Mouse (Mus musculus) lung, postnatal 14 days (tissue): Measurements from ENCODE around the gene Map3k14.
"Not testable (repeated sequence)": the region's sequence is repeated elsewhere in the genome, so short reads cannot be mapped to it uniquely, and the experiment has no call there.

Experiments used
- DNase-seq: peaks from one replicate; pipeline ENCODE4 v3.0.0; 2021

Gene Map3k14

GRCm38 (mm10) chr11:103244856-103245255 is 22.4 kb downstream of the Map3k14 start:
- no peak for DNase-seq

- DNase-seq: no peak
Measured at GRCm38 (mm10) chr11:103240740-103241139, 26.5 kb downstream of the Map3k14 start.

GRCm38 (mm10) chr11:103237757-103238156 is 29.5 kb downstream of the Map3k14 start:
- no peak for DNase-seq

DNA sequence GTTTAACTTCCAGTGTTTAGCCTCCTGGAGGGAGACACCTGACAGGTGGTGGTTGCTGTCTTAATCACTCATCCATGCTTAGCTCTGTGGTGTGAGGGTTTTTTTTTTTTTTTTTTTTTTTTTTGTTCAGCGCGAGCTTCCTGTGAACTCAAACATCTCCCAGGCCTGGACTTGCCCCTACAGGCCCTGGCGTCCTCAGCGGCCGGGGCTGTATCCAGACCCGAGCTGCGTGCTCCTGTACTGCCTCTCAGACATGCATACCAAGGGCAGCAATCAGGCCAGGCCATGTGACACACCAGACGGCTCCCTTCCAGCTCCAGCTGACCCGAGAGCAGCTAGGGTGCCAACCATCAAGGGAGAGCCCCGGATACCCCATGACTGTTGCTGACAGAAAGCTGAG is 30.4 kb downstream of the Map3k14 start:
- DNase-seq: no peak

- DNase-seq: no peak
Measured at GRCm38 (mm10) chr11:103236431-103236830, 30.8 kb downstream of the Map3k14 start.

DNA sequence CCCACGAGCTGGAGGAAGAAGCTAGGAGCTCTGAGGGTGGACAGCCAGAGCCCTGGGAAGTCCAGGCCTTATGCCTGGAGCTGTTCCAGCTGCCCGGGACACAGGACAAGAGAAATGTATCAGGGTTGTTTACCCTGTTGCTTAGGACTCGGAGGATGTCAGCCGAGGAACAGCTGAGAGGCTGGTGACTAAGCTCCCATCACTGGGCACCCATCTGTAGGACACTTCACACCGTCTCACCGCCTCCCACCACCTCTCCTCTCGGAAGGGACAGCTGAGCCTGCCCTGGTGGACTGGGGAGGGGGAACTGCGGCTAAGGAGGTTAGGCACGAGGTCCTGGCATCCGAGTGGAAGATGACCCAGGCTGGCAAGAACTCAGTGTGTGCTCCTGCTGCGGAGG is 31.6 kb downstream of the Map3k14 start:
- DNase-seq: peak; percentile 48

DNA sequence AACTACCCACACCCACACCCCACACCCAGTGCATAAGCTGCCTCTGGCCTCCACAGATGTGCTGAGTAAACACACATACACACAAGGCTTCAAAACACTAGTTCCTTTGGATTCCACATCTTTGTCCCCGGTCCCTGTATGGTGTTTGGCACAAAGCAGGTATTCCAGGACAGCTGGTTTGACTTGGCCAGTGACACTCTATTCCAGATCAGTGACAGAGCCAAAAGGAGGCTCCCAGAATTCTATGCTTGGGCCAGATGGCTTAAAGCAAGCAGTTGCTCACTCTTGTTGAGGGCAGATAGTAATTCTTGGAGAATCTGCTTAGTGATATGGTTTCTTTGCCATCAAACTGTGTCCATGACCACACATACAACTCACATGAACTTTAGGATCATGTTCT is 32.8 kb downstream of the Map3k14 start:
- no peak for DNase-seq

- peak; percentile 93 for DNase-seq
Measured at GRCm38 (mm10) chr11:103232966-103233365, 34.3 kb downstream of the Map3k14 start.

- no peak for DNase-seq
Measured at GRCm38 (mm10) chr11:103231367-103231766, 35.9 kb downstream of the Map3k14 start.

DNA sequence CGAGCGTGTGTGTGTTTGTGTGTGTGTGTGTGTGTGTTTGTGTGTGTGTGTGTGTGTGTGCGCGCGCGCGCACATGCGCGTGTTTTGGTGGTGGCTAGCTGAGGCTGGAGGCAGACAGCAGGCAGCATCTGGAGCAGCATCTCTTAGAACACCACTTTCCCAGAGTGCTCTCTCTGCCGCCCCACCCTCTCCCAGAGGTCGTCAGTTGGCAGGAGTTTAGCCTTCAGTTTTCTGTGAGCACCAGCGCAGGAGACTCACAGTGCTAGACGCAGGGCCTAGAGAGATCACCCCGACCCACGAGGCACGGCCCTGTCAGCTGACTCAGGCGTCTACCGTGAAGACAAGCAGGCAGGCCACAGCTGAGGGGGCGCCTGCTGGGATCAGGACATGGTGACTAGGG is 36.6 kb downstream of the Map3k14 start:
- no peak for DNase-seq

DNA sequence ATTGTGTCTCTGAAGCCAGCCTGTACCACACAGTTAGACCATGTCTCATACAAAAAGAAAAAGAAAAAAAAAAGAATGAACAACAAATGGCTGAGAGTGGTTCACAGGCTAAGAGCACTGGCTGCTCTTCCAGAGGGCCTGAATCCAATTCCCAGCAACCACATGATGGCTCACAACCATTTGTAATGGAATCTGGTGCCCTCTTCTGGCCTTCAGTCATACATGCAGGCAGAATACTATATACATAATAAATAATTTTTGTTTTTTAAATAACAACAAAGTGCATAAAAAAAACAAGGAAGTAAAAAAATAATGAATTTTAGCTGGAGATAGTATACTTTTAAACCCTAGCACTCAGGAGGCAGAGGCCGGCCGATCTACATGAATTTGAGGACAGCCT is 37.7 kb downstream of the Map3k14 start:
- DNase-seq: no peak

DNA sequence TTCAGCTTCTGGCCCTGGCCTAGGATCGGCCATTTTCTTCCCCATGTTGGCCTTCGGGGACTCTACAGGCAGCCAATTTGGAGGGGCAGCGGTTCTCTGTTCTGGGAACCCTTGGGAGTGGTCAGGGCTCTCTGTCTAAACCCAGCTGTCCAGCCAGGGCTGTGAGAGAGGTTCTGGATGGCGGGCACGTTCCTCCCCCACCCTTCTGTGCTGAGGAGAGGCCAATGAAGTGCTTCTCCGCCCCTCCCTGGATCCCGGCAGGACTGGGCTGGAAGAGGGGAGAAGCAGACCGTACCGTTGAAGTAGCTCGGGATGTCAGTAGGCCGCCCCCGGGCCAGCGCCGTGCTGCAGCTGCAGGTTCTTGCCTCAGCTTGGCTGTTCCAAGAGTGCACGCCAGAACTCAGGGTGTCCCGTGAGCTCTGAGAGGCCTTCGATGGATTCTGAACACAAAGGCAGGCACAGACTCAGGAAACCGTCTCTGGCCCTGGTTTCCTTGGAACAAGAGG is 43.3 kb downstream of the Map3k14 start:
- DNase-seq: no peak

- no peak for DNase-seq
Measured at GRCm38 (mm10) chr11:103223444-103223843, 43.8 kb downstream of the Map3k14 start.

DNA sequence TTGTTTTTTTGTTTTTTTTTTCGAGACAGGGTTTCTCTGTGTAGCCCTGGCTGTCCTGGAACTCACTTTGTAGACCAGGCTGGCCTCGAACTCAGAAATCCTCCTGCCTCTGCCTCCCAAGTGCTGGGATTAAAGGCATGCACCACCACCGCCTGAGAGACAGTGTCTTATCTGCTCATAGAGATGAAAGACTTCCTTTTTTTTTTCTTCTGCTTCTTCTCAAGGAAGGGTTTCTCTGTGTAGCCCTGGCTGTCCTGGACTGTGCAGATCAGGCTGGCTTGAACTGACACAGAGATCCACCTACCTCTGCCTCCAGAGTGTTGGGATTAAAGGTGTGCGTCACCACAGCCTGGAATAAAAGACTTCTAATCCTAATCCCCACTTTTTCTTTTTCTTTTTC is 44.6 kb downstream of the Map3k14 start:
- DNase-seq: not testable (repeated sequence)

DNA sequence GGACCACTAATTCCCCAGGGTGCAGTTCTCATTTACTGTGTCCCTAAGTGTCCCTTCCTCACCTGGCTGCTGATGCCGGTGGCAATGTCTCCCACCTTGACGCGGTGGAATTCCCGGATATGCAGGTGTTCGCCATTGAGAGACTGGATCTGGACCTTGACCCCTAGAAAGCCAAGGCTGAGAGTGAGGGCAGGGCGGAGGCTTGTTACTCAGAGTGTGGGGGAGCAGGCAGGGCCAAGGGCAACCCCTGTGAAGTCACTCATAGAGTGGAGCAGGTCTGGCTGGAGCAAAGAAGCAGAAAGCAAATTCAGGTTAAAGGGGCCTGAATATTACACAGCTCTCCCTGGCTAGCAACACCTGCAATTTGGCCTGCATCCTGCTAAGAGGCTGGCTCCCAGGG is 45.8 kb downstream of the Map3k14 start:
- no peak for DNase-seq

GRCm38 (mm10) chr11:103219995-103220394 is 47.3 kb downstream of the Map3k14 start:
- DNase-seq: no peak

DNA sequence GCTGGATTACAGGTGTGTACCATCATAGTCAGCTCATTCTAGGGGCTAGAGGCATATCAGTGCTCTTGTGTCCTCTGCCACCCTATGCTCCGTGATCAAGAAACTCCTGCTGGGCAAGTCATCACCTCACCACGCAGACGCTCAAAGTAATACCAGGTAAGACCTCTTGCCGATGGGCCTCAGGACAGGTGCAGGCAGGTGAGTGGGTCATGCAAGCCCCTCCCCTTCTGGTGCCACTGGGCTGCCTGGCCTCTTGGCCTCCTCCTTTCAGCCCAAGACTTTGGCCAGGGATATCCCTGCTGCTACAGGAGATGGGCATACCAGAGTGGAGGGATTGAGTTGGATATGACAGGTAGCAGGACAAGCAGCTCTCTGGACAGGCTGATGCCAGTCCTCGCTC is 48.0 kb downstream of the Map3k14 start:
- DNase-seq: no peak

DNA sequence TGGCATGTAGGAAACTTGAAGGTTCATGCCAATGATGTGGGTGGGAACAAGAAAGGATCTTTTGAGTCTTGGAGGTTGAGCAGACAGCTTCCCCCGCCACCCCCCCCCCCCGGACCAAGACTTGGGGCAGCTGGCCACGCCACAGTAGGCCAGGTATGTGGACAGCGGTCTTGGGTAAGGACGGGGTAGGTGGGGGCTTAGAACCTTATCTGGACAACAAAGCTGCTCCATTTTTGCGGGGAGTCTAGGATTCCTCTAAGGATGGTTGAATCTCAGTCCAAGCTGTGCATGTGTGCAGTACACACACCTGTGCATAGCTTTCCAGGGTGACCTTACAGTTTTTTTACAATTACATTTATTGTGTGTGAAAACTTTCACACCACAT is 48.8 kb downstream of the Map3k14 start:
- DNase-seq: no peak

- DNase-seq: peak; percentile 49
Measured at GRCm38 (mm10) chr11:103217790-103218516, 49.3 kb downstream of the Map3k14 start, which contains the start of gene Spata32. Gene Spata32, minus strand, starts transcription at chr11:103218432.

- DNase-seq: no peak
Measured at GRCm38 (mm10) chr11:103215355-103215754, 51.9 kb downstream of the Map3k14 start.

DNA sequence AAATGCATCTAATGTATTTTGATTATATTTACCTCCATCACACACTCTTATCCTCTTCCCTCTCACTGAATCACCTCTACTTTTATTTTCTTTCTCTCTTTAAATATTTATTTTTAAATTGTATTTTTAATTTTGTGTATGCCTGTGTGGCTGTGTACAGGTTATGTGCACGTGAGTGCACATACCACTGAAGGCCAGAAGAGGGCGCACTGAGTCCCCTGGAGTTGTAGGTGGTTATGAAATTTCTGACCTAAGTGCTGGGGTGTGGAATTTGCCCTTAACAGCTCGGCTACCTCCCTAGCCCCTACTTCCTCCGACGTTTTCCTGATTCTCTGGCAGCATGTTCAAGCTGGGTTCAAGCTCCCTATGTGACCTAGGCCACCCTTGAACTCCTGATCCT is 53.6 kb downstream of the Map3k14 start:
- no peak for DNase-seq

DNA sequence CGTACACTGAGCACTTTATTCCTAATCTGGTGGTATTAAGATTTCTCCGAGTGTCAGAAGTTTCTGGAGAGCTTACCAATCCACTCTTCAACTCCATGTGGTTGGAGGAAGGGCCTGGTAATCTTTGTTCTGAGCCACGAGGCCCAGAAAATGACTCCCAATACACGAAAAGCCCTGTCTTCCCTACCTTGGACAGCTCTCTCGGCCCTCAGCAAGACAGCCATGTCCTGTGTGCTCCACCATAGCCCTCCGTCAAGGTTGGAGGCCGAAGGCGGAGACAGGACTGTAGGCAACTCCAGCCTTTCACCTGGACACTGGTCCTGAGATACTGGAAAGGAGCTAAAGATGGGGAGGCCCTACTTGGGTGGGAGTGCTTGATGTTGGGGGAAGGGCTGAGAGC is 57.0 kb downstream of the Map3k14 start:
- no peak for DNase-seq

DNA sequence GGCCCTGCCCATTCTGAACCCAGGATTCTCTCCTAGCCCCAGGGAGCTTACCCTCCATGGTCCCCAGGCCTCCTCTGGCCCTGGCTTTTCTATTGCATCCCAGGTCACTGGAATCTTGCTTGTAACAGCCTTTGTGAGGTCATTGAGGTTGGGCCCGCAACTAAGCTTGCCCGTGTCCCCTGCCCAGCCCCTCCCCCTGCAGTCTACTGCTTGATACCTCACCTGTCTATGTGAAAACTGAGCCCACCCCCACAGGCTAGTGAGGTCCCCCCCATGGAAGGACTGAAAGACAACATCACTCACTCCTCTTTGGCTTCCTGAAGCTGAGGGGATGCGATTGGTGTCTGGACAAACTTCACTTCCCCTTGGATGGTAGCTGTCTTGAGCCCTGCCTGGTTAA is 58.8 kb downstream of the Map3k14 start, which contains the start of gene 1700023F06Rik:
Gene 1700023F06Rik, minus strand, starts transcription at position 101 of the 400 bp plus-strand sequence.
- no peak for DNase-seq

DNA sequence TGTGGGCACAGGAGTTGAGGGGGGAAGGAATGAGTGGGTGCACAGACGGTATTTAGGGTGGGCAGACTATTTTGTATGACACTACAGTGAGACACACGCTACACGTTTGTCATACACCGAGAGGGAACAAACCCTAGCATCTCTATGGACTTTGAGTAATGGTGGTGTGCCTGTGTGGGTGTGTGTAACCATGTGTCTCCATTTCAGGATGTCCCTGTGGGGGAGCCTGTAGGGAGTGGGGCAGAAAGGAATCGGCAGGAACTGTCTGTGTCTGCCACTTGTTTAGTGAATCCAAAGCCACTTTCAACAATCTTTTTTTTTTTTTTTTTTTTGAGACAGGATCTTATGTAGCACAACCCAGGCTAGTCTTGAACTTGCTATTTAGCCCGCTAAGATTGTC is 61.1 kb downstream of the Map3k14 start:
- no peak for DNase-seq

- DNase-seq: no peak
Measured at GRCm38 (mm10) chr11:103202376-103202775, 64.9 kb downstream of the Map3k14 start.
